Mouse (Mus musculus): Measurements from ENCODE around the gene Dip2c. TPM values are rescaled to one million over a fixed set of nuclear protein-coding genes. Genes with fewer than 3 reads are reported as not detected.

Dip2c gene
- polyA plus RNA-seq, 1 experiment from 2014 or later: 0.46 TPM

GRCm38 (mm10) chr13:9635951-9636350, 359.6 kb downstream of the Dip2c start:
- Histone ChIP-seq H3K9ac (no peak overlapping the region), H3K4me2 (no peak overlapping the region), H3K27ac (replicated peaks) (no peak overlapping the region), H3K4me3 (replicated peaks) (no peak overlapping the region), H3K36me3 (replicated peaks) (no peaks in the 10 kb centered on the region), H3K9me3 (replicated peaks) (no peaks in the 10 kb centered on the region), H3K4me1 (replicated peaks) (no peaks in the 10 kb centered on the region), H3K27me3 (no peaks in the 10 kb centered on the region)
- 44% methylated on average over 2 of the region's 2 CpGs for WGBS (ENCODE audit: insufficient replicate concordance)
- no peak for ATAC-seq (ENCODE audit: insufficient read depth)

- 40% methylated on average over 4 of the region's 4 CpGs for WGBS (ENCODE audit: insufficient replicate concordance)
- H3K4me3 ChIP-seq (replicated peaks): no peak overlapping the region
- H3K9ac ChIP-seq: no peak overlapping the region
- H3K4me2 ChIP-seq: no peak overlapping the region
- no peaks in the 10 kb centered on the region for H3K27me3 ChIP-seq
- no peaks in the 10 kb centered on the region for H3K9me3 ChIP-seq (replicated peaks)
- H3K27ac ChIP-seq (replicated peaks): no peak overlapping the region
- no peaks in the 10 kb centered on the region for H3K36me3 ChIP-seq (replicated peaks)
- ATAC-seq (ENCODE audit: insufficient read depth): no peak
- no peaks in the 10 kb centered on the region for H3K4me1 ChIP-seq (replicated peaks)
Measured at GRCm38 (mm10) chr13:9636505-9636904, 360.2 kb downstream of the Dip2c start.

GRCm38 (mm10) chr13:9637949-9638348, 361.6 kb downstream of the Dip2c start:
- no peaks in the 10 kb centered on the region for H3K9me3 ChIP-seq (replicated peaks)
- H3K4me2 ChIP-seq: no peak overlapping the region
- no peak overlapping the region for H3K27ac ChIP-seq (replicated peaks)
- 13% methylated on average over 3 of the region's 3 CpGs for WGBS (ENCODE audit: insufficient replicate concordance)
- H3K36me3 ChIP-seq (replicated peaks): no peaks in the 10 kb centered on the region
- no peaks in the 10 kb centered on the region for H3K4me1 ChIP-seq (replicated peaks)
- no peak for ATAC-seq (ENCODE audit: insufficient read depth)
- no peak overlapping the region for H3K9ac ChIP-seq
- no peaks in the 10 kb centered on the region for H3K27me3 ChIP-seq
- H3K4me3 ChIP-seq (replicated peaks): no peak overlapping the region

- Histone ChIP-seq H3K4me3 (replicated peaks) (no peak overlapping the region), H3K27ac (replicated peaks) (no peak overlapping the region), H3K27me3 (no peaks in the 10 kb centered on the region), H3K9ac (no peak overlapping the region), H3K4me1 (replicated peaks) (no peaks in the 10 kb centered on the region), H3K36me3 (replicated peaks) (no peaks in the 10 kb centered on the region), H3K9me3 (replicated peaks) (no peaks in the 10 kb centered on the region), H3K4me2 (no peak overlapping the region)
- no peak for ATAC-seq (ENCODE audit: insufficient read depth)
- 77% methylated on average over 13 of the region's 13 CpGs for WGBS (ENCODE audit: insufficient replicate concordance)
Measured at GRCm38 (mm10) chr13:9648716-9649115, 372.4 kb downstream of the Dip2c start.

- no peak overlapping the region for H3K4me3 ChIP-seq (replicated peaks)
- no peaks in the 10 kb centered on the region for H3K9me3 ChIP-seq (replicated peaks)
- WGBS (ENCODE audit: insufficient replicate concordance): 83% methylated on average over 1 of the region's 1 CpGs
- H3K4me1 ChIP-seq (replicated peaks): no peaks in the 10 kb centered on the region
- no peak overlapping the region for H3K9ac ChIP-seq
- H3K4me2 ChIP-seq: no peak overlapping the region
- H3K27ac ChIP-seq (replicated peaks): no peak overlapping the region
- H3K27me3 ChIP-seq: no peaks in the 10 kb centered on the region
- no peaks in the 10 kb centered on the region for H3K36me3 ChIP-seq (replicated peaks)
- no peak for ATAC-seq (ENCODE audit: insufficient read depth)
Measured at GRCm38 (mm10) chr13:9649894-9650293, 373.6 kb downstream of the Dip2c start.

- H3K27me3 ChIP-seq: no peaks in the 10 kb centered on the region
- H3K9ac ChIP-seq: no peak overlapping the region
- no peak overlapping the region for H3K4me3 ChIP-seq (replicated peaks)
- H3K4me1 ChIP-seq (replicated peaks): no peaks in the 10 kb centered on the region
- H3K9me3 ChIP-seq (replicated peaks): no peaks in the 10 kb centered on the region
- H3K27ac ChIP-seq (replicated peaks): no peak overlapping the region
- H3K36me3 ChIP-seq (replicated peaks): no peaks in the 10 kb centered on the region
- no peak for ATAC-seq (ENCODE audit: insufficient read depth)
- no peak overlapping the region for H3K4me2 ChIP-seq
Measured at GRCm38 (mm10) chr13:9650580-9650979, 374.3 kb downstream of the Dip2c start.

GRCm38 (mm10) chr13:9653018-9653417, 376.7 kb downstream of the Dip2c start:
- Histone ChIP-seq H3K9ac (no peak overlapping the region), H3K27ac (replicated peaks) (no peak overlapping the region), H3K9me3 (replicated peaks) (no peaks in the 10 kb centered on the region), H3K36me3 (replicated peaks) (no peaks in the 10 kb centered on the region), H3K27me3 (no peaks in the 10 kb centered on the region), H3K4me2 (no peak overlapping the region), H3K4me1 (replicated peaks) (no peaks in the 10 kb centered on the region), H3K4me3 (replicated peaks) (no peak overlapping the region)
- WGBS (ENCODE audit: insufficient replicate concordance): 52% methylated on average over 3 of the region's 3 CpGs
- ATAC-seq (ENCODE audit: insufficient read depth): no peak

GRCm38 (mm10) chr13:9656613-9657012, 380.3 kb downstream of the Dip2c start:
- 67% methylated on average over 6 of the region's 6 CpGs for WGBS (ENCODE audit: insufficient replicate concordance)
- ATAC-seq (ENCODE audit: insufficient read depth): no peak

GRCm38 (mm10) chr13:9660711-9661110, 384.4 kb downstream of the Dip2c start:
- Histone ChIP-seq H3K4me3 (replicated peaks) (no peak overlapping the region), H3K4me1 (replicated peaks) (peaks cover 4% of the 10 kb centered on the region; the same call in 1 of the 2 replicates), H3K9ac (no peak overlapping the region), H3K9me3 (replicated peaks) (no peaks in the 10 kb centered on the region), H3K27ac (replicated peaks) (no peak overlapping the region), H3K4me2 (no peak overlapping the region), H3K27me3 (no peaks in the 10 kb centered on the region), H3K36me3 (replicated peaks) (no peaks in the 10 kb centered on the region)
- 80% methylated on average over 1 of the region's 1 CpGs for WGBS (ENCODE audit: insufficient replicate concordance)
- ATAC-seq (ENCODE audit: insufficient read depth): no peak

More at GRCm38 (mm10) chr13:9656613-9657012, 380.3 kb downstream of the Dip2c start:
- H3K9ac ChIP-seq: no peak overlapping the region
- H3K4me2 ChIP-seq: no peak overlapping the region
- no peaks in the 10 kb centered on the region for H3K9me3 ChIP-seq (replicated peaks)
- peaks cover 4% of the 10 kb centered on the region; the same call in 1 of the 2 replicates for H3K4me1 ChIP-seq (replicated peaks)
- H3K27me3 ChIP-seq: no peaks in the 10 kb centered on the region
- no peak overlapping the region for H3K27ac ChIP-seq (replicated peaks)
- no peak overlapping the region for H3K4me3 ChIP-seq (replicated peaks)
- H3K36me3 ChIP-seq (replicated peaks): no peaks in the 10 kb centered on the region

GRCm38 (mm10) chr13:9663593-9663992, 387.3 kb downstream of the Dip2c start:
- H3K27ac ChIP-seq (replicated peaks): no peak overlapping the region
- 71% methylated on average over 1 of the region's 1 CpGs for WGBS (ENCODE audit: insufficient replicate concordance)
- ATAC-seq (ENCODE audit: insufficient read depth): no peak
- no peak overlapping the region for H3K9ac ChIP-seq
- H3K4me3 ChIP-seq (replicated peaks): no peak overlapping the region
- no peaks in the 10 kb centered on the region for H3K9me3 ChIP-seq (replicated peaks)
- H3K4me2 ChIP-seq: no peak overlapping the region
- no peaks in the 10 kb centered on the region for H3K36me3 ChIP-seq (replicated peaks)
- no peaks in the 10 kb centered on the region for H3K27me3 ChIP-seq
- peaks cover 4% of the 10 kb centered on the region; the same call in 1 of the 2 replicates for H3K4me1 ChIP-seq (replicated peaks)

- Histone ChIP-seq H3K4me2 (no peak overlapping the region), H3K27me3 (no peaks in the 10 kb centered on the region), H3K9me3 (replicated peaks) (no peaks in the 10 kb centered on the region), H3K27ac (replicated peaks) (no peak overlapping the region), H3K9ac (no peak overlapping the region), H3K4me1 (replicated peaks) (no peaks in the 10 kb centered on the region), H3K4me3 (replicated peaks) (no peak overlapping the region), H3K36me3 (replicated peaks) (no peaks in the 10 kb centered on the region)
- 68% methylated on average over 7 of the region's 7 CpGs for WGBS (ENCODE audit: insufficient replicate concordance)
- no peak for ATAC-seq (ENCODE audit: insufficient read depth)
Measured at GRCm38 (mm10) chr13:9667954-9668496, 391.7 kb downstream of the Dip2c start.

- Histone ChIP-seq H3K9me3 (replicated peaks) (no peaks in the 10 kb centered on the region), H3K4me2 (no peak overlapping the region), H3K9ac (no peak overlapping the region), H3K27me3 (no peaks in the 10 kb centered on the region), H3K4me1 (replicated peaks) (no peaks in the 10 kb centered on the region), H3K27ac (replicated peaks) (no peak overlapping the region), H3K36me3 (replicated peaks) (no peaks in the 10 kb centered on the region), H3K4me3 (replicated peaks) (no peak overlapping the region)
- no peak for ATAC-seq (ENCODE audit: insufficient read depth)
- WGBS (ENCODE audit: insufficient replicate concordance): 74% methylated on average over 5 of the region's 5 CpGs
Measured at GRCm38 (mm10) chr13:9669246-9669645, 392.9 kb downstream of the Dip2c start.
